Comparison of ENCODE assay signal across 9 mouse cellular contexts in genomic region chr7:19503481-19504068, GRCm38 (mm10). TPM values are rescaled to one million over a fixed set of nuclear protein-coding genes. Genes with fewer than 3 reads are reported as not detected.
DNase-seq lines count a peak whose midpoint lies in the region; TF ChIP-seq lines count a peak whose summit lies in the region.
"Had no signal": no experiment of that assay in that cellular context is flagged by ENCODE, and none has a peak within 500 bp of the region (broad histone marks: within the 10 kb centered on the region; RNA-seq: fewer than 3 reads in every experiment).

No protein-coding gene starts in this region.

- peak; percentile 32 to 81 for DNase-seq in heart, adult 18-20 months
- no peak for DNase-seq in heart, postnatal 25 days (ENCODE audit: low spot score)
- DNase-seq in urinary bladder, postnatal 14 days (ENCODE audit: low spot score) = peak; percentile 60
- no peak for DNase-seq in urinary bladder, adult 2 months (ENCODE audit: low spot score)
- DNase-seq in cerebellum, postnatal 25 days = peak; percentile 69 to 79
- DNase-seq in kidney, postnatal 25 days = peak; percentile 53 to 66
- DNase-seq in right cerebral cortex, postnatal 14 days = no peak

- peak; percentile 78; the same call in 1 of the 2 replicates for TF ChIP-seq CTCF in small intestine, adult 2 months (IDR thresholded peaks at IDR 0.05; ENCODE audit: extremely low read depth, insufficient read length, insufficient replicate concordance, low read depth, low read length)

- WGBS in small intestine, adult 2 months = 22% methylated on average over 5 of the region's 5 CpGs

- no peak overlapping the region for H3K27ac ChIP-seq in small intestine, adult 2 months (ENCODE audit: insufficient read depth, low read depth, low read length)
- H3K27ac ChIP-seq: macrophage had no signal

- no peaks in the 10 kb centered on the region for H3K36me3 ChIP-seq in small intestine, adult 2 months (ENCODE audit: control insufficient read depth, insufficient read depth, low read length)

- H3K27me3 ChIP-seq in small intestine, adult 2 months (ENCODE audit: control insufficient read depth, insufficient read depth, low read length) = no peaks in the 10 kb centered on the region

- H3K4me1 ChIP-seq in small intestine, adult 2 months (ENCODE audit: control insufficient read depth, insufficient read depth, insufficient read length, low read length) = peaks cover 10% of the 10 kb centered on the region

- no peak for TF ChIP-seq POLR2A in small intestine, adult 2 months (IDR thresholded peaks at IDR 0.05; ENCODE audit: low read depth, low read length)

- intact Hi-C loops in heart, postnatal 25 days (cut with DNase I) = loop anchor here (1.0 to 5.0 kb wide), 3 partner anchors 42 to 115 kb away; no protein-coding TSS in a partner anchor

- H3K4me3 ChIP-seq in small intestine, adult 2 months (ENCODE audit: low read depth, low read length) = no peak overlapping the region

RNA-seq across cellular contexts. Expression of gene Bloc1s3, which starts 4.6 kb away (rescaled TPM):
- 1 to 10 TPM; 2.7 to 2.8 TPM for total RNA-seq in heart, adult 18-20 months (2021)
- 1 to 10 TPM; 2.3 to 2.4 TPM for total RNA-seq in heart, postnatal 25 days (2021)
- 6.6 and 7.4 TPM in 2 replicates for polyA plus RNA-seq in urinary bladder, adult 2 months (2012; rRNA removed)
- 11.9 and 24.9 TPM in 2 replicates for polyA plus RNA-seq in small intestine, adult 2 months (2012; rRNA removed)

RNA-seq across cellular contexts. Expression of gene Trappc6a, which starts 4.6 kb away (rescaled TPM):
- 10 to 100 TPM; 44.3 to 45.3 TPM for total RNA-seq in heart, adult 18-20 months (2021)
- 10 to 100 TPM; 35.6 to 35.9 TPM for total RNA-seq in heart, postnatal 25 days (2021)
- polyA plus RNA-seq in urinary bladder, adult 2 months (2012; rRNA removed) = 58.7 and 77.3 TPM in 2 replicates
- 56.3 and 120 TPM in 2 replicates for polyA plus RNA-seq in small intestine, adult 2 months (2012; rRNA removed)

RNA-seq across cellular contexts. Expression of gene Nkpd1, which starts 14.1 kb away (rescaled TPM):
- under 1 TPM in 1 of 2 experiments, not detected in 1; 0.18 TPM for total RNA-seq in heart, adult 18-20 months (2021)
- total RNA-seq in heart, postnatal 25 days (2021) = not detected
- polyA plus RNA-seq in urinary bladder, adult 2 months (2012; rRNA removed) = 1.5 and 1.6 TPM in 2 replicates
- polyA plus RNA-seq in small intestine, adult 2 months (2012; rRNA removed) = 0.23 and 0.43 TPM in 2 replicates
- polyA plus RNA-seq: macrophage had no signal

RNA-seq across cellular contexts. Expression of gene Exoc3l2, which starts 40.4 kb away (rescaled TPM):
- 1 to 10 TPM in 1 of 2 experiments, under 1 TPM in 1; 0.77 to 1.1 TPM for total RNA-seq in heart, adult 18-20 months (2021)
- total RNA-seq in heart, postnatal 25 days (2021) = 1 to 10 TPM; 1.2 to 1.3 TPM
- polyA plus RNA-seq in urinary bladder, adult 2 months (2012; rRNA removed) = 8.4 and 10.2 TPM in 2 replicates
- polyA plus RNA-seq in small intestine, adult 2 months (2012; rRNA removed) = 6.5 and 12.0 TPM in 2 replicates
- polyA plus RNA-seq: macrophage had no signal

RNA-seq across cellular contexts. Expression of gene Mark4, which starts 45.0 kb away (rescaled TPM):
- total RNA-seq in heart, adult 18-20 months (2021) = 10 to 100 TPM; 21.3 to 22.1 TPM
- 10 to 100 TPM; 22.3 to 24.3 TPM for total RNA-seq in heart, postnatal 25 days (2021)
- polyA plus RNA-seq in urinary bladder, adult 2 months (2012; rRNA removed) = 13.3 and 19.4 TPM in 2 replicates
- 11.6 and 27.4 TPM in 2 replicates for polyA plus RNA-seq in small intestine, adult 2 months (2012; rRNA removed)

Comparison
In these comparisons a context has a peak if more than half of its experiments do, and no peak if none do; other contexts are left out.
1. DNase-seq: peak in heart, adult 18-20 months (2 of 2), urinary bladder, postnatal 14 days (single experiment), cerebellum, postnatal 25 days (2 of 2) and kidney, postnatal 25 days (2 of 2); none in heart, postnatal 25 days (single experiment), urinary bladder, adult 2 months (single experiment) and right cerebral cortex, postnatal 14 days (single experiment).